Mouse (Mus musculus) gastrocnemius, postnatal 4 days (tissue): ENCODE measurements around the gene Ffar3. TPM values are rescaled to one million over a fixed set of nuclear protein-coding genes. Genes with fewer than 3 reads are reported as not detected.

Experiments used
- total RNA-seq, 2 experiments: library from RNA; stranded (reverse); gene quantifications; 2 replicates each; pipeline ENCODE4 v1.2.3; 2021

Gene Ffar3
- total RNA-seq, 2 experiments from 2014 or later: not detected

Other genes with a start within 250 kb of the Ffar3 start
- gene Upk1a, start 243.3 kb downstream of the Ffar3 start, total RNA-seq: under 1 TPM; 0.32 to 0.67 TPM
- gene Cox6b1, start 230.0 kb downstream of the Ffar3 start, total RNA-seq: 1,000 to 10,000 TPM; 1,025 to 1,032 TPM
- gene Etv2, start 220.3 kb downstream of the Ffar3 start, total RNA-seq: not detected
- 10 to 100 TPM; 54.6 to 56.2 TPM for gene Rbm42, start 205.9 kb downstream of the Ffar3 start, total RNA-seq
- 10 to 100 TPM in 1 of 2 experiments, 1 to 10 TPM in 1; 7.1 to 10.4 TPM for gene Haus5, start 191.2 kb downstream of the Ffar3 start, total RNA-seq
- not detected for gene Pmis2, start 184.6 kb downstream of the Ffar3 start, total RNA-seq
- not detected for gene 2200002J24Rik, start 157.3 kb downstream of the Ffar3 start, total RNA-seq
- not detected for gene Atp4a, start 144.0 kb downstream of the Ffar3 start, total RNA-seq
- gene Tmem147, start 126.6 kb downstream of the Ffar3 start, total RNA-seq: 100 to 1,000 TPM; 144 to 145 TPM
- not detected for gene Gapdhs, start 112.5 kb downstream of the Ffar3 start, total RNA-seq
- 1 to 10 TPM; 4.1 to 4.6 TPM for gene Sbsn, start 104.7 kb downstream of the Ffar3 start, total RNA-seq
- 1 to 10 TPM in 1 of 2 experiments, under 1 TPM in 1; 0.86 to 1.2 TPM for gene Dmkn, start 92.4 kb downstream of the Ffar3 start, total RNA-seq
- 10 to 100 TPM; 13.2 to 13.9 TPM for gene Krtdap, start 68.3 kb downstream of the Ffar3 start, total RNA-seq
- 1 to 10 TPM; 1.8 to 2.5 TPM for gene Ffar2, start 32.4 kb downstream of the Ffar3 start, total RNA-seq
- not detected for gene Ffar1, start 5.4 kb upstream of the Ffar3 start, total RNA-seq
- gene Cd22, start 24.2 kb upstream of the Ffar3 start, total RNA-seq: under 1 TPM; 0.54 to 0.81 TPM
- 10 to 100 TPM; 11.8 to 12.3 TPM for gene Mag, start 58.7 kb upstream of the Ffar3 start, total RNA-seq
- gene Hamp2, start 68.5 kb upstream of the Ffar3 start, total RNA-seq: not detected
- gene Hamp, start 87.9 kb upstream of the Ffar3 start, total RNA-seq: under 1 TPM in 1 of 2 experiments, not detected in 1; 0.78 TPM
- gene Usf2, start 100.6 kb upstream of the Ffar3 start, total RNA-seq: 10 to 100 TPM; 79.3 to 80.5 TPM
- gene Lsr, start 117.3 kb upstream of the Ffar3 start, total RNA-seq: under 1 TPM; 0.74 to 0.75 TPM
- under 1 TPM in 1 of 2 experiments, not detected in 1; 0.20 TPM for gene Fam187b, start 117.6 kb upstream of the Ffar3 start, total RNA-seq
- 10 to 100 TPM; 21.2 to 23.0 TPM for gene Fxyd5, start 186.3 kb upstream of the Ffar3 start, total RNA-seq
- gene Fxyd7, start 195.3 kb upstream of the Ffar3 start, total RNA-seq: 1 to 10 TPM; 2.3 to 3.8 TPM
- gene Fxyd1, start 201.0 kb upstream of the Ffar3 start, total RNA-seq: 100 to 1,000 TPM; 587 to 732 TPM
- gene Lgi4, start 203.2 kb upstream of the Ffar3 start, total RNA-seq: 1 to 10 TPM; 7.9 to 9.6 TPM
- 1 to 10 TPM; 2.7 to 4.9 TPM for gene Fxyd3, start 220.5 kb upstream of the Ffar3 start, total RNA-seq